Mouse (Mus musculus): ENCODE measurements at regions not wholly inside any gene's neighbourhood (a gene's known extent, or its start where the extent isn't known, plus 50 kb on each side); places are given as distances from the start of the nearest gene placed in this dataset.

DNA sequence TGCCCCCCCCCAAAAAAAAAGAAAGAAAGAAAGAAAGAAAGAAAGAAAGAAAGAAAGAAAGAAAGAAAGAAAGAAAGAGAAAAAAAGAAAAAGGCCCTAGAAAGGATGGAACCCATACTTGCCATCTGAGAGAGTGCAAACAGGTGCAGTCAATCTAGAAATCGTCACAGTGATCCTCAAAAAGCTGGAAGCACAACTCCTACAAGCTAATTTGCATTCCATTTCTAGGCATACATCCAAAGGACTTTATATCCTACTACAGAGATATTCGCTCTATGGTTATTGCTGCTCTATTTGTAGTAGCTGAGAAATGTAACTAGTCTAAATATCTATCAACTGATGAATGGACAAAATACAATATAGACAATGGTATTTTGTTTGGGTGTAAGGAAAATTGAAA lies 410.2 kb upstream of the Ctnnd2 start:
- Histone ChIP-seq H3K27me3 (ENCODE audit: control insufficient read depth, insufficient read depth, insufficient read length) (no peaks in the 10 kb centered on the region), H3ac (ENCODE audit: control insufficient read depth, insufficient read length) (no peak overlapping the region), H3K36me3 (ENCODE audit: control insufficient read depth, insufficient read depth) (no peaks in the 10 kb centered on the region), H3K4me2 (ENCODE audit: low read depth) (no peak overlapping the region), H3K4me3 (no peak overlapping the region), H3K79me2 (ENCODE audit: control insufficient read depth, insufficient read depth) (no peaks in the 10 kb centered on the region)
- TF ChIP-seq MYOD1 (IDR thresholded peaks at IDR 0.05; ENCODE audit: control insufficient read depth in 1 of 3, insufficient read length in 2 of 3, low read depth in 2 of 3): no peak
- TF ChIP-seq USF1 (IDR thresholded peaks at IDR 0.05; ENCODE audit: low read depth): no peak
- TF ChIP-seq SRF (IDR thresholded peaks at IDR 0.05; ENCODE audit: control insufficient read depth, insufficient read length, low read depth): no peak
- TF ChIP-seq CEBPB (IDR thresholded peaks at IDR 0.05; ENCODE audit: insufficient read depth, poor library complexity, severe bottlenecking): no peak
- TF ChIP-seq POLR2A (IDR thresholded peaks at IDR 0.05; ENCODE audit: insufficient read length, low read depth): no peak
- no peak for TF ChIP-seq MAX (IDR thresholded peaks at IDR 0.05; ENCODE audit: low read depth)

GRCm38 (mm10) chr15:29776438-29776837 lies 396.0 kb upstream of the Ctnnd2 start:
- H3K27me3 ChIP-seq (ENCODE audit: control insufficient read depth, insufficient read depth, insufficient read length): no peaks in the 10 kb centered on the region
- no peak for TF ChIP-seq MYOG (IDR thresholded peaks at IDR 0.05; ENCODE audit: control insufficient read depth in 1 of 3, insufficient read depth in 1 of 3, insufficient read length in 2 of 3, low read depth in 2 of 3)
- peak in 1 of 3 experiments; percentile 48 for TF ChIP-seq MYOD1 (IDR thresholded peaks at IDR 0.05; ENCODE audit: control insufficient read depth in 1 of 3, insufficient read length in 2 of 3, low read depth in 2 of 3)
- peak overlapping the region; percentile 30 for H3K4me2 ChIP-seq (ENCODE audit: low read depth)
- no peak overlapping the region for H3K4me3 ChIP-seq
- no peak overlapping the region for H3ac ChIP-seq (ENCODE audit: control insufficient read depth, insufficient read length)
- H3K79me2 ChIP-seq (ENCODE audit: control insufficient read depth, insufficient read depth): no peaks in the 10 kb centered on the region
- H3K36me3 ChIP-seq (ENCODE audit: control insufficient read depth, insufficient read depth): no peaks in the 10 kb centered on the region

DNA sequence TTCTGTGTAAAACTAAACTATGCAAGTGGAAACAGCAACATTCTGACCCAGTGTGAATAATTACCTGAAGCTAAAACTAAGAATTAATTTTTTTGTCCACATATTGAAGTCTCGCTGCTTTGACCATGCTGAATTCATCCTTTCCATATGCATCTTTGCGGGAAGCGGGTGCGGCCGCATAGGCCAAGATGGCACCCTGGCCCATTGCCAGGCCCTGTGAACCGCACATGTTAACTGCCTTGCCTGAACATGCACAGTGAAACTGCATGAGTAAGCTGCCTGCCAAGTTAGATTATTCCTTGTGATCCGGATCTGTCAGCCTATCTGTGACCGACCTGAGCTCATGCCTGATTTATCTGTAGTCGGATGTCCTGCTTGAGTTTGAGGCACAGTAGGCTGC lies 373.8 kb upstream of the Ctnnd2 start:
- Histone ChIP-seq H3K36me3 (ENCODE audit: control insufficient read depth, insufficient read depth) (no peaks in the 10 kb centered on the region), H3K27me3 (ENCODE audit: control insufficient read depth, insufficient read depth, insufficient read length) (no peaks in the 10 kb centered on the region), H3K4me3 (no peak overlapping the region), H3K79me2 (ENCODE audit: control insufficient read depth, insufficient read depth) (no peaks in the 10 kb centered on the region), H3K4me2 (ENCODE audit: low read depth) (no peak overlapping the region), H3ac (ENCODE audit: control insufficient read depth, insufficient read length) (no peak overlapping the region)
- no peak for TF ChIP-seq TCF12 (IDR thresholded peaks at IDR 0.05; ENCODE audit: insufficient read depth, poor library complexity, severe bottlenecking)
- TF ChIP-seq REST (IDR thresholded peaks at IDR 0.05; ENCODE audit: insufficient read depth, insufficient read length): no peak
- TF ChIP-seq POLR2AphosphoS2 (IDR thresholded peaks at IDR 0.05; ENCODE audit: insufficient read length, low read depth): no peak
- TF ChIP-seq USF1 (IDR thresholded peaks at IDR 0.05; ENCODE audit: low read depth): no peak
- no peak for TF ChIP-seq CEBPB (IDR thresholded peaks at IDR 0.05; ENCODE audit: insufficient read depth, poor library complexity, severe bottlenecking)
- TF ChIP-seq MAX (IDR thresholded peaks at IDR 0.05; ENCODE audit: low read depth): no peak
- TF ChIP-seq TCF3 (IDR thresholded peaks at IDR 0.05; ENCODE audit: insufficient read length, low read depth): no peak
- no peak for TF ChIP-seq MYOG (IDR thresholded peaks at IDR 0.05; ENCODE audit: control insufficient read depth in 1 of 3, insufficient read depth in 1 of 3, insufficient read length in 2 of 3, low read depth in 2 of 3)
- no peak for TF ChIP-seq MYOD1 (IDR thresholded peaks at IDR 0.05; ENCODE audit: control insufficient read depth in 1 of 3, insufficient read length in 2 of 3, low read depth in 2 of 3)
- TF ChIP-seq SRF (IDR thresholded peaks at IDR 0.05; ENCODE audit: control insufficient read depth, insufficient read length, low read depth): no peak
- no peak for TF ChIP-seq E2F4 (IDR thresholded peaks at IDR 0.05; ENCODE audit: insufficient read depth)

DNA sequence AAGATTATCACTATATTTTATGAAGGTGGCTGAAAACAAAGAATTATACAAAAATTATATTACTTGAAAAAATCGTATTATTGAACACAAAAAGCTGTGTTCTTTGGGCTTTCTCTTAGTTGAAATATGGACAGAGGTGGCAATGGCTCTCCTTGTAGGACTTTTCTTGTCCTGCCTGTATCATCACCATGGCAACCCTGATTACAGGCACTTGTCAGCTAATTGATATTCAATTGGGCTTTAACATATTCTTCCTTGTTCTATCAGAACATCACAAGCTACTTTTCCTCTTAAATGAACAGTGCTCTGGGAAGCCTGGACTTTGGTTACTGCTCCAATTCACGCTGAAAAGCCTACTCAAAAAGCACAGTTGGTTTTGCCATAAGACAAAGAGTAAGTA lies 349.1 kb upstream of the Ctnnd2 start:
- no peak overlapping the region for H3K4me3 ChIP-seq
- H3K36me3 ChIP-seq (ENCODE audit: control insufficient read depth, insufficient read depth): no peaks in the 10 kb centered on the region
- H3K79me2 ChIP-seq (ENCODE audit: control insufficient read depth, insufficient read depth): no peaks in the 10 kb centered on the region
- TF ChIP-seq MAX (IDR thresholded peaks at IDR 0.05; ENCODE audit: low read depth) (no peak), MYOD1 (IDR thresholded peaks at IDR 0.05; ENCODE audit: control insufficient read depth in 1 of 3, insufficient read length in 2 of 3, low read depth in 2 of 3) (no peak), USF1 (IDR thresholded peaks at IDR 0.05; ENCODE audit: low read depth) (no peak), CEBPB (IDR thresholded peaks at IDR 0.05; ENCODE audit: insufficient read depth, poor library complexity, severe bottlenecking) (no peak), POLR2AphosphoS2 (IDR thresholded peaks at IDR 0.05; ENCODE audit: insufficient read length, low read depth) (no peak), E2F4 (IDR thresholded peaks at IDR 0.05; ENCODE audit: insufficient read depth) (no peak), MYOG (IDR thresholded peaks at IDR 0.05; ENCODE audit: control insufficient read depth in 1 of 3, insufficient read depth in 1 of 3, insufficient read length in 2 of 3, low read depth in 2 of 3) (no peak), TCF12 (IDR thresholded peaks at IDR 0.05; ENCODE audit: insufficient read depth, poor library complexity, severe bottlenecking) (no peak), POLR2A (IDR thresholded peaks at IDR 0.05; ENCODE audit: insufficient read length, low read depth) (no peak)
- no peak overlapping the region for H3K4me2 ChIP-seq (ENCODE audit: low read depth)
- H3K27me3 ChIP-seq (ENCODE audit: control insufficient read depth, insufficient read depth, insufficient read length): no peaks in the 10 kb centered on the region
- no peak overlapping the region for H3ac ChIP-seq (ENCODE audit: control insufficient read depth, insufficient read length)

DNA sequence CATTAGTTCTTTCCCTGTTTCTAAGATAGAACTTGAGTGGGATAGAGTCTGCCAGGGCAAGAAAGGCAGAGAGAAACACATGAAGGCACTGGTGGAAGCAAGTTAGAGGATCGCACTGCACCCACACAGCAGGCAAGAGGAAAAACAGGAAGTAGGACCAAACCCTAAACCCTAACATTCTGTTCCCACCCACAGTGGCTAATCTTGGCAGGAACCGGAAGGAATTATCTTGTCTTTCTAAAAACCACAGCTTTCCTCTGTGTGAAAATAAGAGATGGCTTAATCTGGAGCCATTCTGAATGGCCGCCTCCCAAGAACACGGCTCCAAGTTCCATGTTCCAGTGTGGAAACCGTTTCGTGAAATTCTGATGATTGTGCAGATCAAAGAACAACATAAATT lies 348.2 kb upstream of the Ctnnd2 start:
- no peak overlapping the region for H3K4me2 ChIP-seq (ENCODE audit: low read depth)
- no peaks in the 10 kb centered on the region for H3K36me3 ChIP-seq (ENCODE audit: control insufficient read depth, insufficient read depth)
- no peaks in the 10 kb centered on the region for H3K79me2 ChIP-seq (ENCODE audit: control insufficient read depth, insufficient read depth)
- no peaks in the 10 kb centered on the region for H3K27me3 ChIP-seq (ENCODE audit: control insufficient read depth, insufficient read depth, insufficient read length)
- no peak overlapping the region for H3K4me3 ChIP-seq
- no peak overlapping the region for H3ac ChIP-seq (ENCODE audit: control insufficient read depth, insufficient read length)
- no peak for TF ChIP-seq MAX (IDR thresholded peaks at IDR 0.05; ENCODE audit: low read depth)
- TF ChIP-seq CEBPB (IDR thresholded peaks at IDR 0.05; ENCODE audit: insufficient read depth, poor library complexity, severe bottlenecking): no peak
- no peak for TF ChIP-seq MYOG (IDR thresholded peaks at IDR 0.05; ENCODE audit: control insufficient read depth in 1 of 3, insufficient read depth in 1 of 3, insufficient read length in 2 of 3, low read depth in 2 of 3)
- TF ChIP-seq POLR2AphosphoS2 (IDR thresholded peaks at IDR 0.05; ENCODE audit: insufficient read length, low read depth): no peak
- TF ChIP-seq SRF (IDR thresholded peaks at IDR 0.05; ENCODE audit: control insufficient read depth, insufficient read length, low read depth): no peak
- no peak for TF ChIP-seq USF1 (IDR thresholded peaks at IDR 0.05; ENCODE audit: low read depth)
- no peak for TF ChIP-seq MYOD1 (IDR thresholded peaks at IDR 0.05; ENCODE audit: control insufficient read depth in 1 of 3, insufficient read length in 2 of 3, low read depth in 2 of 3)
- TF ChIP-seq TCF12 (IDR thresholded peaks at IDR 0.05; ENCODE audit: insufficient read depth, poor library complexity, severe bottlenecking): no peak
- no peak for TF ChIP-seq TCF3 (IDR thresholded peaks at IDR 0.05; ENCODE audit: insufficient read length, low read depth)
- no peak for TF ChIP-seq POLR2A (IDR thresholded peaks at IDR 0.05; ENCODE audit: insufficient read length, low read depth)
- TF ChIP-seq E2F4 (IDR thresholded peaks at IDR 0.05; ENCODE audit: insufficient read depth): no peak
- no peak for TF ChIP-seq REST (IDR thresholded peaks at IDR 0.05; ENCODE audit: insufficient read depth, insufficient read length)
